Mouse (Mus musculus) WW6 (cell line): ENCODE data around the gene Pycr1.
A peak's percentile ranks its signal among the peaks of the same experiment; 100 is the strongest.

Experiments used
- DNase-seq: peaks from one replicate; pipeline ENCODE4 v3.0.0-alpha.2; 2013; ENCODE audit warnings: low read depth, low spot score

Gene Pycr1

GRCm38 (mm10) chr11:120606764-120607163 is 36.8 kb downstream of the Pycr1 start:
- no peak for DNase-seq

- no peak for DNase-seq
These were observed 37.9 kb downstream of the Pycr1 start for GRCm38 (mm10) chr11:120605667-120606066.

- no peak for DNase-seq
These were observed 40.0 kb downstream of the Pycr1 start for GRCm38 (mm10) chr11:120603545-120603944.

- DNase-seq = no peak
These were observed 42.9 kb downstream of the Pycr1 start for GRCm38 (mm10) chr11:120600716-120601115.

- no peak for DNase-seq
These were observed 44.5 kb downstream of the Pycr1 start for GRCm38 (mm10) chr11:120598990-120599549.

GRCm38 (mm10) chr11:120598283-120598989 is 45.1 kb downstream of the Pycr1 start, which contains the start of the genes Alyref and Anapc11:
Alyref (minus strand) TSS chr11:120598365.
Anapc11 (plus strand) TSS chr11:120598421.
- peak; percentile 97 for DNase-seq

- no peak for DNase-seq
These were observed 46.0 kb downstream of the Pycr1 start for GRCm38 (mm10) chr11:120597240-120598235.

- DNase-seq = no peak
These were observed 55.0 kb downstream of the Pycr1 start for GRCm38 (mm10) chr11:120588531-120588930.
